Mouse (Mus musculus) layer of hippocampus, adult 9-10 months (tissue): ENCODE data around the gene Cfc1.
A peak's percentile ranks its signal among the peaks of the same experiment; 100 is the strongest.

Source experiments
- DNase-seq: peaks from one replicate; pipeline ENCODE4 v3.0.0; 2022; ENCODE audit warnings: low spot score

The Cfc1 gene

GRCm38 (mm10) chr1:34553690-34554089, 18.2 kb downstream of the Cfc1 start:
- DNase-seq: no peak

- no peak for DNase-seq
These were observed 18.8 kb downstream of the Cfc1 start for GRCm38 (mm10) chr1:34554275-34554674.

- DNase-seq: no peak
These were observed 25.4 kb downstream of the Cfc1 start, which contains the start of gene Prss40 for GRCm38 (mm10) chr1:34560843-34561242. Gene Prss40, minus strand, starts transcription at chr1:34560943.

- DNase-seq: no peak
These were observed 29.1 kb downstream of the Cfc1 start for GRCm38 (mm10) chr1:34564383-34565045.

- DNase-seq: no peak
These were observed 32.7 kb downstream of the Cfc1 start for GRCm38 (mm10) chr1:34568120-34568519.

- no peak for DNase-seq
These were observed 34.4 kb downstream of the Cfc1 start for GRCm38 (mm10) chr1:34569876-34570275.

GRCm38 (mm10) chr1:34571431-34571830, 36.0 kb downstream of the Cfc1 start:
- peak; percentile 38 for DNase-seq

GRCm38 (mm10) chr1:34573221-34573620, 37.8 kb downstream of the Cfc1 start:
- no peak for DNase-seq

- no peak for DNase-seq
These were observed 43.7 kb downstream of the Cfc1 start, which contains the start of gene Amer3 for GRCm38 (mm10) chr1:34578851-34579781. Gene Amer3, plus strand, starts transcription at chr1:34579657.

GRCm38 (mm10) chr1:34579782-34580356, 44.4 kb downstream of the Cfc1 start:
- DNase-seq: no peak

GRCm38 (mm10) chr1:34582218-34582617, 46.8 kb downstream of the Cfc1 start:
- no peak for DNase-seq

- peak; percentile 37 for DNase-seq
These were observed 48.4 kb downstream of the Cfc1 start for GRCm38 (mm10) chr1:34583821-34584263.

- DNase-seq: no peak
These were observed 49.3 kb downstream of the Cfc1 start for GRCm38 (mm10) chr1:34584736-34585135.

GRCm38 (mm10) chr1:34587298-34588096, 52.0 kb downstream of the Cfc1 start:
- no peak for DNase-seq
